Mouse (Mus musculus) cerebellum, adult 9-11 months (tissue): Measurements from ENCODE around the gene Krtap31-1.
"Not testable (repeated sequence)": the region's sequence is repeated elsewhere in the genome, so short reads cannot be mapped to it uniquely, and the experiment has no call there.

Experiments
- DNase-seq: peaks from one replicate; pipeline ENCODE4 v3.0.0; 2022

Gene Krtap31-1

DNA sequence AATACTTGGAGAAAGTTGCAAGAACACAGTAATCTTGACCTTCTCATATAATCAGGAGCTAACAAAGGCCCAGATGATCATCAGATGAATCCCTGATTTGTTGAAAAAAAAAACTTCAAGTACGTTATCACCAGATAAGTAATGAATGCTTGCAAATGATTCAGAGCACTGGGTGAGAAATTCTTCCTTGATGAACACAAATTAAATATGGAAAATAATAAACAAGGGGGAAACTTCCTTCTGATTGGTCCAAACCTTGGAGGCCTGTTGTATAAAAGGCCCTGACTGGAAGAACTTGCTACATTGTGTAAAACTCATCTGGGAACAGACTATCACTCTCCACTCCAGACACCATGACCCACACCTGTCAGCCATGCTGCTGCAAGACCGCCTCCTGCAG, at the start of gene Krtap31-1:
Gene Krtap31-1, plus strand, starts transcription at position 301 of the 400 bp plus-strand sequence.
- no peak for DNase-seq

GRCm38 (mm10) chr11:99858761-99859160, 49.0 kb upstream of the Krtap31-1 start:
- DNase-seq: no peak

- not testable (repeated sequence) for DNase-seq
Observed at GRCm38 (mm10) chr11:99864176-99864575, 43.5 kb upstream of the Krtap31-1 start, which contains the start of gene Gm11559. Gene Gm11559 (plus strand): TSS chr11:99864476.

DNA sequence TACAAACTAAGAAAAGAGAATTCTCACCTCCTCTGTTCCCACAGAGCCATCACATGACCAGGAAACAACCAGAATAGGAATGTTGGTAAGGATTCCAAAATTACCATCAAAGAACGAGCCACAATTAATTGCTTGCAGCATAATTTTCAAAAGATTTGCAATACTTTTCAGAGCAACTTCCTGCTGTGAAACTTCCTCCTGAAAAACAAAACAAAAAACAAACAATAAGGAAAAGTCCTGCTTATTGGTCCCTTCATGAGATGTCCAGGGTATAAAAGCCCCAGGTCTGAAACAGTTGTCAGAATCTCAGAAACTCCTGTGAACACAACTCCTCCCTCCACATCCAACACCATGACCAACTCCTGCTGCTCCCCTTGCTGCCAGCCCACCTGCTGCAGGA, 34.6 kb upstream of the Krtap31-1 start, which contains the start of gene Krtap9-1:
Gene Krtap9-1, plus strand, starts transcription at position 301 of the 400 bp plus-strand sequence.
- not testable (repeated sequence) for DNase-seq

- DNase-seq: not testable (repeated sequence)
Observed at GRCm38 (mm10) chr11:99878887-99879286, 28.8 kb upstream of the Krtap31-1 start, which contains the start of gene Gm11567. Gene Gm11567 (plus strand): TSS chr11:99879187.

DNA sequence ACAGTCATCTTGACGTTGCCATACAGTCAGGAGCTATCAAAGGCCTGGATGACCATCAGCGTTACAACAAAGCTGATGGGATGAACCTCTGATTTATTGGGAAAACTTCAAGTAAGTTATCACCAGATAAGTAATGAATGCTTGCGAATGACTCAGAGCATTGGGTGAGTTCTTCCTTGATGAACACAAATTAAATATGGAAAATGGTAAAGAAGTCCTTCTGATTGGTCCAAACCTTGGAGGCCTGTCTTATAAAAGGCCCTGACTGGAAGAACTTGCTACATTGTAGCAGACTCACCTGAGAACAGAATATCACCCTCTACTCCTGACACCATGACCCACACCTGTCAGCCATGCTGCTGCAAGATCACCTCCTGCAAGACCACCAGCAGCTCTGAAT, 6.7 kb downstream of the Krtap31-1 start, which contains the start of gene Gm11565:
Gene Gm11565, plus strand, starts transcription at position 301 of the 400 bp plus-strand sequence.
- DNase-seq: no peak

DNA sequence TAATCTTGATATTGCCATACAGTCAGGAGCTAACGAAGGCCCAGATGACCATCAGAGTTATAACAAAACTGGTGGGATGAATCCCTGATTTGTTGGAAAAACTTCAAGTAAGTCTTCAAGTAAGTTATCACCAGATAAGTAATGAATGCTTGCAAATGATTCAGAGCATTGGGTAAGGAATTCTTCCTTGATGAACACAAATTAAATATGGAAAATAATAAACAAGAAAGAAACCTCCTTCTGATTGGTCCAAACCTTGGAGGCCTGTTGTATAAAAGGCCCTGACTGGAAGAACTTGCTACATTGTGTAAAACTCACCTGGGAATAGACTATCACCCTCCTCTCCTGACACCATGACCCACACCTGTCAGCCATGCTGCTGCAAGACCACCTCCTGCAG, 28.3 kb downstream of the Krtap31-1 start, which contains the start of gene Krtap31-2:
Gene Krtap31-2, plus strand, starts transcription at position 301 of the 400 bp plus-strand sequence.
- no peak for DNase-seq

DNA sequence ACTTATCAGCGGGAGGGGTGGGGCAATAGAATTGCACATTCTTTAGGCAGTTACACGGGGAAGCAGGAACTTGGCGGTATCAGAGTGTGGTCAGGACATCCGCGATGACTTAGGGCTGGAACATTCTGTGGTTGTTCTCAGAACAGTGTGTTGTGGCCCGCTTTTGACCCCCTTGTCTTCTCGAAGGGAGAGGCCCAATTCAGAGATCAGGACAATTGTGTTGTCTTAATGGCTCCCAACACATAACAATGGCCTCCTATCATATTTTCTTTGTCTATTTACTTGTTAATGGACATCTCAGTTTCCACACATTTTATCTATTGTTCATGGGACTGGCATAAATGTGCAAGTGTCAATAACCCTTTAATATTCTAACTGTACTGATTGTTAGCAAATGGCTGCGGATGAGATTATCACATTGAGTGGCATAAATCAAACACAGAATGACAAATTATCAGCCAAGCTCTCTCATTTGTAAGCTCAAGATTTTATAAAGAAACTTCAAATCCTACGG, 30.1 kb downstream of the Krtap31-1 start:
- no peak for DNase-seq

DNA sequence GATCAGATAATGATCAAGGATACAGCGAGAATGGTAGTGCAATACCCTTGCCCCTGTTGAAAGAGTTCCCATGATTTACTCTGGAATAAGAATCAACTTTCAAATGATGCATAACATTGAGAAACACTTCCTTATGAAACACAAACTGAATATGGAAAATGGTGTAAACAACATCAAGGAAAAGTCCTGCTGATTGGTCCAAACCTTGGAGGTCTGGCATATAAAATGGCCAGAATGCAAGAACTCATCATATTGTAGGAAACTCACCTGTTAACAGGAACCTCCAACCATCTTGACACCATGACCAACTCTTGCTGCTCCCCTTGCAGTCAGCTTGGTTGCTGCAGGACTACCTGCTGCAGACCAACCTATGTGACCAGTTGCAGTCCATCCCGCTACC, 40.5 kb downstream of the Krtap31-1 start, which contains the start of gene Krtap9-5:
Gene Krtap9-5, plus strand, starts transcription at position 301 of the 400 bp plus-strand sequence.
- DNase-seq: no peak
